Mouse (Mus musculus): Measurements from ENCODE around the gene Osbpl10. TPM values are rescaled to one million over a fixed set of nuclear protein-coding genes. Genes with fewer than 3 reads are reported as not detected.

The Osbpl10 gene
- total and polyA plus RNA-seq, 3 experiments, result 0.19 TPM; not detected in 2

DNA sequence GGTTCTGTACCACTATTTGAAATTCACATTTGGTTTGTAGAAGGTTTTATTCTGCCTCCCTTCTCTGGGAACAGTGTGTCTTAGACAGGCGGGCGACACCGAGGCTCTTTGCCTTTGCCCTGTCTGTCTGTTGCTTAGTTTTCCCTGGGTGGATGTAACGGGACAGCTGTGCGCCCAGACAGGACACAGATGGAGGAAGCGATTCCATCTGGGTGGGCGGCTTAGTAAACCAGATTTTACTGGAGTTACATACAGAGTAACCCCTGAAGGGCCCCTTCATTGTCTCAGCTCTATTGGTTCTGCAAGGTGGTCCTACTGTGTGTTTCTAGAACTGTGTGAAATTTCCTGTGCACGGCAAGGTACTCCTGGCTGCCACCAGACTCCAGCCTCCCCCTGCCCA, 201.6 kb downstream of the Osbpl10 start:
- dilution Hi-C loops (cut with MboI; ENCODE audit: extremely low pct_ligation_motif_present, extremely low pct_unique_long_range_greater_than_20kb, low sequenced_read_pairs) (no loop called here), in situ Hi-C loops (cut with MboI; ENCODE audit: low pct_ligation_motif_present, low pct_unique_long_range_greater_than_20kb, low sequenced_read_pairs) (no loop called here)
- no peak overlapping the region for H3K4me3 ChIP-seq (replicated peaks in 1 of 3; ENCODE audit: low read depth in 2 of 3, low read length in 2 of 3, poor library complexity in 1 of 3)
- H3K27ac ChIP-seq (ENCODE audit: insufficient read depth, low read depth), result no peak overlapping the region
- H3K27me3 ChIP-seq (replicated peaks), result no peaks in the 10 kb centered on the region
- H3K9me3 ChIP-seq (replicated peaks; ENCODE audit: low read length), result no peaks in the 10 kb centered on the region
- no peak overlapping the region for H3K9ac ChIP-seq (ENCODE audit: insufficient read depth, low read depth)
- H3K4me2 ChIP-seq (ENCODE audit: insufficient read depth, low read depth, poor library complexity, severe bottlenecking), result no peak overlapping the region
- no peaks in the 10 kb centered on the region for H3K36me3 ChIP-seq (replicated peaks in 1 of 2; ENCODE audit: control insufficient read depth in 1 of 2, insufficient read depth in 1 of 2, low read length in 1 of 2)
- H3K79me2 ChIP-seq (replicated peaks; ENCODE audit: control insufficient read depth, extremely low read depth, insufficient read depth, poor library complexity, severe bottlenecking), result no peaks in the 10 kb centered on the region; the same call in 1 of the 2 replicates
- no peak for TF ChIP-seq GABPA (IDR thresholded peaks at IDR 0.05; ENCODE audit: insufficient replicate concordance, low read depth, low read length)
- no peak for TF ChIP-seq HCFC1 (IDR thresholded peaks at IDR 0.05; ENCODE audit: low read depth, low read length)
- TF ChIP-seq MEF2A (IDR thresholded peaks at IDR 0.05; ENCODE audit: borderline replicate concordance, low read depth, low read length), result no peak
- TF ChIP-seq KAT2A (IDR thresholded peaks at IDR 0.05; ENCODE audit: insufficient replicate concordance, low read length), result no peak
- TF ChIP-seq JUN (IDR thresholded peaks at IDR 0.05; ENCODE audit: insufficient read depth, low read depth, low read length), result no peak
- TF ChIP-seq MXI1 (IDR thresholded peaks at IDR 0.05; ENCODE audit: low read depth, low read length), result no peak
- TF ChIP-seq EP300 (IDR thresholded peaks at IDR 0.05; ENCODE audit: low read length), result no peak
- no peak for TF ChIP-seq USF1 (IDR thresholded peaks at IDR 0.05; ENCODE audit: low read depth, low read length)
- no peak for TF ChIP-seq ETS1 (conservative IDR thresholded peaks at IDR 0.05; ENCODE audit: low read depth, low read length)
- no peak for TF ChIP-seq SMC3 (IDR thresholded peaks at IDR 0.05; ENCODE audit: low read depth, low read length)
- no peak for TF ChIP-seq JUND (conservative IDR thresholded peaks at IDR 0.05; ENCODE audit: low read depth, low read length)
- TF ChIP-seq RCOR1 (conservative IDR thresholded peaks at IDR 0.05; ENCODE audit: low read depth, low read length), result no peak
- no peak for TF ChIP-seq ZKSCAN1 (IDR thresholded peaks at IDR 0.05; ENCODE audit: borderline replicate concordance, low read depth, low read length)
- DNase-seq (ENCODE audit: extremely low read depth), result no peak
- H3K4me1 ChIP-seq (ENCODE audit: control insufficient read depth in 1 of 2, insufficient read depth in 2 of 2), result no peaks in the 10 kb centered on the region

GRCm38 (mm10) chr9:115186402-115186801, 208.0 kb downstream of the Osbpl10 start:
- in situ Hi-C loops (cut with MboI; ENCODE audit: low pct_ligation_motif_present, low pct_unique_long_range_greater_than_20kb, low sequenced_read_pairs), result no loop called here
- Histone ChIP-seq H3K9ac (ENCODE audit: insufficient read depth, low read depth) (no peak overlapping the region), H3K4me1 (ENCODE audit: control insufficient read depth in 1 of 2, insufficient read depth in 2 of 2) (no peaks in the 10 kb centered on the region), H3K9me3 (replicated peaks; ENCODE audit: low read length) (no peaks in the 10 kb centered on the region), H3K4me3 (replicated peaks in 1 of 3; ENCODE audit: low read depth in 2 of 3, low read length in 2 of 3, poor library complexity in 1 of 3) (no peak overlapping the region), H3K27me3 (replicated peaks) (no peaks in the 10 kb centered on the region), H3K79me2 (replicated peaks; ENCODE audit: control insufficient read depth, extremely low read depth, insufficient read depth, poor library complexity, severe bottlenecking) (no peaks in the 10 kb centered on the region), H3K27ac (ENCODE audit: insufficient read depth, low read depth) (no peak overlapping the region), H3K36me3 (replicated peaks in 1 of 2; ENCODE audit: control insufficient read depth in 1 of 2, insufficient read depth in 1 of 2, low read length in 1 of 2) (no peaks in the 10 kb centered on the region), H3K4me2 (ENCODE audit: insufficient read depth, low read depth, poor library complexity, severe bottlenecking) (no peak overlapping the region)
- TF ChIP-seq JUND (conservative IDR thresholded peaks at IDR 0.05; ENCODE audit: low read depth, low read length) (no peak), CHD1 (IDR thresholded peaks at IDR 0.05; ENCODE audit: low read depth, low read length) (no peak), ZC3H11A (IDR thresholded peaks at IDR 0.05; ENCODE audit: low read depth, low read length) (no peak), POLR2A (IDR thresholded peaks at IDR 0.05; ENCODE audit: low read depth, low read length) (no peak), POLR2AphosphoS2 (IDR thresholded peaks at IDR 0.05; ENCODE audit: low read depth, low read length) (no peak), MAX (IDR thresholded peaks at IDR 0.05; ENCODE audit: low read length) (no peak), USF2 (conservative IDR thresholded peaks at IDR 0.05; ENCODE audit: low read depth, low read length) (no peak), USF1 (IDR thresholded peaks at IDR 0.05; ENCODE audit: low read depth, low read length) (no peak), CTCF (conservative IDR thresholded peaks at IDR 0.05 in 1 of 2, IDR thresholded peaks at IDR 0.05 in 1 of 2; ENCODE audit: low read depth in 2 of 2, low read length in 2 of 2) (no peak), MXI1 (IDR thresholded peaks at IDR 0.05; ENCODE audit: low read depth, low read length) (no peak), GABPA (IDR thresholded peaks at IDR 0.05; ENCODE audit: insufficient replicate concordance, low read depth, low read length) (no peak)
- dilution Hi-C loops (cut with MboI; ENCODE audit: extremely low pct_ligation_motif_present, extremely low pct_unique_long_range_greater_than_20kb, low sequenced_read_pairs), result no loop called here
- DNase-seq (ENCODE audit: extremely low read depth), result no peak

Data from CH12.LX (cell line).